Mouse (Mus musculus): ENCODE results near the gene Slc25a39.
"Not testable (repeated sequence)": the region's sequence is repeated elsewhere in the genome, so short reads cannot be mapped to it uniquely, and the experiment has no call there.

Slc25a39 gene

GRCm38 (mm10) chr11:102395250-102395649, 12.5 kb downstream of the Slc25a39 start:
- in situ Hi-C loops (cut with MboI), result no loop called here

- in situ Hi-C loops (cut with MboI), result no loop called here
Observed at GRCm38 (mm10) chr11:102394421-102395124, 13.2 kb downstream of the Slc25a39 start.

GRCm38 (mm10) chr11:102393719-102394420, 13.9 kb downstream of the Slc25a39 start:
- in situ Hi-C loops (cut with MboI), result no loop called here

- in situ Hi-C loops (cut with MboI), result no loop called here
Observed at GRCm38 (mm10) chr11:102393238-102393634, 14.5 kb downstream of the Slc25a39 start, which contains the start of gene Rundc3a. TSS of gene Rundc3a (plus strand) at chr11:102393403.

DNA sequence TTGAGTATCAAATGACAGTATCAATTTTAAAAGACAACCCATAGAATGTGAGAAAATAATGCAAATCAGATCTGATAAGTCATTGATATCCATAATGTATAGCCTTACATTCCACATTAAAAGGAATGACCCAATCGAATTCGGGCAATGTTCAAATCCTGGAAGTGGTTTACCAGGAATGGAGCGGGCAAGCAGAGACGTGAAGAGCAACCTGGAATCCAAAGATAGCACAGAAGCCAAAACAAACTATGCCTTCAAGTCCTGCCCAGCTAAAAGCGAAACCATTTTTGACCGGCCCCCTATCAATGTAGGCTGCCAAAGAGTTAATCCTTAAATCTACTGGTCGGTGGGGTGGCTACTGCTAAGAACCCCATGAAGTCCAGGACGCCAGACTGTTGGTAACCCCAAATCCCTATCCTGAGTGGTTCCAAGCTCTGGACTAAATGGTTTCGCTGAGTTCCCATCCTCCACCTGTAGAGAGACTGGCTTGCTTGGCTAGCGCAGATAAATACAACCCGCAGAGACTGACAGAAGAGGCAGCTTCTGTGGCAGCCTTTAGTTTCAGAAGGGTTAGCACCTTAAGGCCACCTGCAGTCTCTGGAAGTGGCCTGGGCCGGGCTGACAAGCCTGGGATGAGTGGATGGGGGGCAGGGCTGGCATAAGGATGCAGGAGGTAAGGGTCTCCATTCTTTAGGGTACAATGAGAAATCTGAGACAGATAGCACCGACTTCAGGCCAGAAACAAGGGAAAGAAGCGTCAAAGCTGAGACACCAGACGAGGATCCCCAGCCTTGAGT, 15.1 kb downstream of the Slc25a39 start:
- in situ Hi-C loops (cut with MboI), result no loop called here

DNA sequence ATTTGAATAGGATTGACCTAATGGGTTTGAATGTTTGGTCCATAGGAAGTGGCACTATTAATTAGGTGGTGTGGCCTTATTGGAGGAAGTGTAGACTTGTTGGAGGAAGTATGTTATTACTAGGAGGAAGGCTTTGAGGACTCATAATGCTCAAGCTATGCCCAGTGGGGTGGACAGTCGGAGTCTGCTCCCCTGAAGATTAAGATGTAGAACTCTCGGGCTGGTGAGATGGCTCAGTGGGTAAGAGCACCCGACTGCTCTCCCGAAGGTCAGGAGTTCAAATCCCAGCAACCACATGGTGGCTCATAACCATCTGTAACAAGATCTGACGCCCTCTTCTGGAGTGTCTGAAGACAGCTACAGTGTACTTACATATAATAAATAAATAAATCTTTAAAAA, 18.3 kb downstream of the Slc25a39 start:
- in situ Hi-C loops (cut with MboI), result not testable (repeated sequence)

GRCm38 (mm10) chr11:102386121-102386520, 21.6 kb downstream of the Slc25a39 start:
- in situ Hi-C loops (cut with MboI), result no loop called here

DNA sequence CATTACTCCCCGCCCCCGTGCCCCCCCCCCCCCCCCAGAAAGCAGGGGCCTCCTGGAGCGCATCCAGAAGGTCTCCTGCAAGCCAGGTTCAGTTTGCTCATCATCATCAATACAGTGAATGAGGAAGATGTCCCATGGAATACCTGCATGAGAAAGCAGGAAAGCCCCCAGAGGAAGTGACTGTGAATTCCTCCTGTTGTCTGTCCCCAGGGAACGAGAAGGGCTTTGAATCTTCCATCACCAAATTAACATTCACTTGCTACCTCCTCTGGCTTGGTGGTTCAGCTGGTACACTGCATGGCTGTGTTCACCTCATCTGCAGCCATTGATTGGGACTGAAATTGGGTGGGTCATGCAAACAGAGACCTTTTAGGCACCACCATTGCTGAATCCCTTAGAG, 22.7 kb downstream of the Slc25a39 start:
- in situ Hi-C loops (cut with MboI), result no loop called here

DNA sequence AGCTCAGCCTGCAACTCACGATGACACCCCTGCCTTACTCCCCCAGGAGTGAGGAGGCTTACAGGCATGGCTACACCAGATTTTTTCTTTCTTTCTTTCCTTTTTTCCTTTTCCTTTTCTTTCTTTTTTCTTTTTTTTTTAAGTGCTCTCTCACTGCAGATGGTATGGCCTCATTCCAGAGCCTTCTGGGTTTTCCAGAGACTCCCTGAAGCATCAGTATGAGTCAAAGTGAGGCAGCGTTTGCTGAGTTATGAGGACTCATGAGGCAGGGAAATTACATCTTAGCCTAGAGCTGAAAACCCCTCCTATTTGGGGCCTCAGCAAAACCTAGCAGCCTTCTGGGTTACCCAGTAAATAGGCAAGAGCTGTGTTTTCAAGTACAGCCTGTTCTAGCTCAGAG, 23.3 kb downstream of the Slc25a39 start:
- in situ Hi-C loops (cut with MboI), result no loop called here

DNA sequence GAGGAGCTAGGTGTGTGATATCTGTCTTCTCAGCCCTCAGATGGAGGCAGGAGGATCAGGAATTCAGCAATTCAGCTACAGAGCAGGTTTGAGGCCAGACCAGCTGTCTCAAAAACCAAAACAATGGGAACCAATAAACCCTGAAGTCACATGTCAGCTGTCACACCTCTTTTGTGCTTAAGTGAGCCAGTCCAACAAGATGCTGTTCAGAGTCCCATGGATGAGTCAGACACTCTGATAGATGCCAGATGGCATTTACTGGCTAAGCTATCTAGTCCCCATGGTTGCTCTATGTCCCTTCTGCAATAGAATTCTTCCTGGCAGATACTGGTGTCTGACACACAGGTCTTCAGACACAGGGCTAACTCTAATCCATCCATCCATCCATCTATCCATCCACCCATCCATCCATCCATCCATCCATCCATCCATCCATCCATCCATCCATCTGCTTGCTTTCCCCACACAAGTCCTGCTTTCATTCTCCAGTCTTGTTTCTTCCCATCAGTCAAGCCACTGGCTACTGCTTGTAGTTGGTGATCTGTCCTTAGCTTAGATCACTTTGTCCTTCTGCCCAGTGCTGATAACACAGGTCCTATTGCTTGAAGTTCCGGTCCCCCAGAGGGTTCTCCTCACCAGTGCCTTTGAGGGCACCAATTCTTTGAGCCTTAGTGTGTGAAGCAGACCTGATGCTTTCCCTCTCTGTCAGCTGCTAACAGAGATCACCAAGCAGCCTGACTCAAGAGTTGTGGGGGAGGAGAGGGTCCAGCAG, 24.2 kb downstream of the Slc25a39 start:
- in situ Hi-C loops (cut with MboI), result no loop called here

DNA sequence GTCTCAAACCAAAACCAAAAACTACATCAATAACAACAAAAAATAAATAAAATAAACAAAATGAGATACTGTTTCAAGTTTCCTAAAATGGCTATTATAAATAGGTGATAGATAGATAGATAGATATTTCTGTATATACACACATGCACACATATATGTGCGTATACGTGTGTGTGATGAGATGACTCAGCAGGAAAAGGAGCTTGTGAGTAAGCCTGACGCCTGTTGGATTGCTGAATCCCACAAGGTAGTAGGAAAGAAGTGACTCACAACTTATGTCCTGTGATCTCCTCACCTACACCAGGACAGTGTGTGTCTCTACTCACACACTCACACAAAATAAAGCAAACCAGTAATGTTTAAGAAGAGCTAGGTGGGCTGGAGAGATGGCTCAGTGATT, 25.0 kb downstream of the Slc25a39 start:
- in situ Hi-C loops (cut with MboI), result no loop called here

- in situ Hi-C loops (cut with MboI), result no loop called here
Observed at GRCm38 (mm10) chr11:102381341-102382100, 26.2 kb downstream of the Slc25a39 start.

GRCm38 (mm10) chr11:102380091-102380490, 27.7 kb downstream of the Slc25a39 start:
- in situ Hi-C loops (cut with MboI), result no loop called here

GRCm38 (mm10) chr11:102377186-102377585, 30.6 kb downstream of the Slc25a39 start:
- in situ Hi-C loops (cut with MboI), result no loop called here

DNA sequence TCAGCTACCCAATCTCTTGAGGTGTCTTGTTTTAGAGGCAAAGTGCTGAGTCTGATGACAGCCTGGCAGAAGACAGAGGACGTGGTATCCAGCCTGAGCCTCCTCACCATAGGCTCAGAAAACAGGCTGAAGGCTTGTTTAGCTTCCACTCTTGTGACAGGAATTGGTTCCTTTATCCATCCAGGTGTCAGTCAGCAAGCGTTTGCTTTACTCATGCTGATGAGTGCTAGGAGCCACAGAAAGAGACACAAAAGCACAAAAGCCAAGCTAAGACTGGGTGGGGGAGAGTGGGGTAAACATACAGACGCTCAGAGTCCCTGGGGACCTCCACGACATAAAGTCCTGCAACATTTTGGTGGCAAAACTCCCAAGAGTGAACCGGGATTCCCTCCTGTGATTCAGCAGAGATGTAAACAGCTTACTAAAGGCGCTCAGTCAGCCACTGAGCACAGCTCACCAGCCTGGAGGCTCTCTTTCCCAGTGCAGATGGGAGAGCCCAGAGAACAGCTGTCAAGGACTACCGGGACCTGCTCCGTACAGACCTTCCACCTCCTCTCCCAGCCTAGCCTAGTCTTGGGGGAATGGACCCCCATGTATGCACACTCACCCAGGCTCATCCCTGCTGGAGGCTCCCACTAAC, 31.4 kb downstream of the Slc25a39 start:
- in situ Hi-C loops (cut with MboI), result no loop called here

GRCm38 (mm10) chr11:102375196-102376173, 32.3 kb downstream of the Slc25a39 start:
- in situ Hi-C loops (cut with MboI), result no loop called here

DNA sequence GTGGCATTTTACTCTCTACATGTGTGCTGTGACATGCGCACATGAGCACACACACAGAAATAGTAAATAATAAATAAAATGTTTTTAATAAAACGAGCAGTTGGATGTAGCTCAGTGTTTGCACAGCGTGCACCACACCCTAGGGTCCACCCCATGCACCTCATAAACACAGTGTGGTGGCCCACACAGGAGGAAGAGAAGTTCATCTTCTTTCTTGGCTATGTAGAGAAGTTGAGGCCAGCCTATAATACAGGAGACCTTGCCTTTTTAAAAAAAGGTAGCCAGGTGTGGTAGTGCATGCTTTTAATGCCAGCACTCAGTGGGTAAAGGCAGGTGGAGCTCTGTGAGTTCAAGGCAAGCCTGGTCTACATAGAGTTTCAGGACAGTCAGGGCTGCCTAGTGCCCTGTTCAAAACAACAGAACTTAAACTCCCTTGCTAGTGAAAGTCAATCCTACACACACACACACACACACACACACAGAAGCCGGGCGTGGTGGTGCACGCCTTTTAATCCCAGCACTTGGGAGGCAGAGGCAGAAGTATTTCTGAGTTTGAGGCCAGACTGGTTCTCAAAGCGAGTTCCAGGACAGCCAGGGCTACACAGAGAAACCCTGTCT, 33.5 kb downstream of the Slc25a39 start:
- in situ Hi-C loops (cut with MboI), result no loop called here

DNA sequence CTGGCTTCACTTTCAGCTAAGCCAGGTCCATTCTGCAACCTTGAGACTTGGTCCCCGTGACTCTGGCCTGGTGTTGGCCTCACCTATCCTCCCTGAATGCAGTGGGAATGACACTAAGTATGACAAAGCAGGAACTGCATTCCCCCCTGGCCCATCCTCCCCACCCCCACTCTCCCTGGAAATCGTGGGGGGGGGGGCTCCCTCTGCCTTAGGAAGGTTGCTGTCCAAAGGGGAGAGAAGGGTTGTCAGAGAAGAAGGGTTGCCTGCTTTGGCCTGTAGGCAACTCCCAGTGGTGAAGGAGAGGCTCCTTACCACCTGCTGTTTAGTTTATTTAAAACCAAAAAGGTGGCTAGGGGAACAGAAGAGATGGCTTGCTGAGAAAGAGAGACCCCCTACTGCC, 34.1 kb downstream of the Slc25a39 start:
- in situ Hi-C loops (cut with MboI), result no loop called here

- in situ Hi-C loops (cut with MboI), result no loop called here
Observed at GRCm38 (mm10) chr11:102372936-102373335, 34.8 kb downstream of the Slc25a39 start.

All from mature B cell (primary cell).